Mouse (Mus musculus) limb, embryonic 14.5 days (tissue): ENCODE data around the gene Me3. TPM values are rescaled to one million over a fixed set of nuclear protein-coding genes. Genes with fewer than 3 reads are reported as not detected.

ENCODE experiments used
- ATAC-seq: fragments of 200-750 bp; cut with Nextera tagmentation; 2 replicates; pipeline ENCODE4 v1.8.0; 2017; ENCODE audit warnings: low read depth, moderate number of reproducible peaks, moderate TSS enrichment; ENCODE audit not compliant: low FRiP score
- DNase-seq: peaks from one replicate; pipeline ENCODE4 v3.0.0-alpha.2; 2015; ENCODE audit warnings: low spot score
- H3K27ac ChIP-seq: fragments of 300-500 bp; sonication (generic); replicated peaks from 2 replicates; pipeline ENCODE4 v1.5.1; 2014; ENCODE audit warnings: low read depth, mild to moderate bottlenecking, low read length, moderate library complexity, mixed read lengths
- H3K27me3 ChIP-seq: fragments of 300-500 bp; sonication (generic); 2 replicates; pipeline ENCODE4 v1.6.1; 2014; ENCODE audit warnings: low read length, mixed read lengths; ENCODE audit not compliant: control insufficient read depth, insufficient read depth
- H3K36me3 ChIP-seq: fragments of 300-500 bp; sonication (generic); 2 replicates; pipeline ENCODE4 v1.6.1; 2014; ENCODE audit warnings: mild to moderate bottlenecking, low read length, moderate library complexity, mixed read lengths; ENCODE audit not compliant: control insufficient read depth, insufficient read depth
- H3K4me1 ChIP-seq: fragments of 300-500 bp; sonication (generic); 2 replicates; pipeline ENCODE4 v1.6.1; 2014; ENCODE audit warnings: antibody characterized with exemption, low read length, mixed read lengths; ENCODE audit not compliant: control insufficient read depth, insufficient read depth
- H3K4me2 ChIP-seq: fragments of 300-500 bp; sonication (generic); replicated peaks from 2 replicates; pipeline ENCODE4 v1.6.1; 2014; ENCODE audit warnings: low read depth, mild to moderate bottlenecking, low read length, moderate library complexity; ENCODE audit not compliant: severe bottlenecking
- H3K4me3 ChIP-seq: fragments of 300-500 bp; sonication (generic); replicated peaks from 2 replicates; pipeline ENCODE4 v1.5.1; 2014; ENCODE audit warnings: low read length
- H3K9ac ChIP-seq: fragments of 300-500 bp; sonication (generic); 2 replicates; pipeline ENCODE4 v1.6.1; 2014; ENCODE audit warnings: mild to moderate bottlenecking, low read depth, low read length, moderate library complexity; ENCODE audit not compliant: severe bottlenecking
- H3K9me3 ChIP-seq: fragments of 300-500 bp; sonication (generic); 2 replicates; pipeline ENCODE4 v1.6.1; 2016; ENCODE audit warnings: low read length; ENCODE audit not compliant: control insufficient read depth
- POLR2A ChIP-seq: fragments of 200-500 bp; IDR thresholded peaks from 2 replicates; pipeline ENCODE4 v1.8.0; 2012; ENCODE audit warnings: inconsistent platforms, mild to moderate bottlenecking, moderate library complexity, borderline replicate concordance; ENCODE audit not compliant: insufficient read depth, insufficient read length; ENCODE audit errors: extremely low read depth
- WGBS: fragments of 180-500 bp; shearing (Covaris S2); extraction: QIAGEN DNeasy Blood & Tissue Kit; methylation state at CpG from one replicate; pipeline ENCODE4 v1.1.7; 2014; 5-methylcytosine and 5-hydroxymethylcytosine counted together
- polyA plus RNA-seq, 2 experiments: library from polyadenylated mRNA; depleted of rRNA in 1 of 2; stranded (reverse) in 1 of 2; unstranded in 1 of 2; fragments of >200 nt; fragmentation: Nextera tagmentation in 1 of 2; extraction: Ambion mirVana in 1 of 2; gene quantifications; 2 replicates each; pipeline versions ENCODE4 v1.2.1 to v1.2.3; 2012 to 2014

The Me3 gene
- polyA plus RNA-seq, 2 experiments, result 1.3 to 2.1 TPM

- Histone ChIP-seq H3K9me3 (no peaks in the 10 kb centered on the region), H3K27ac (peak overlapping the region; percentile 82), H3K4me3 (no peak overlapping the region), H3K4me2 (no peak overlapping the region; the same call in 1 of the 2 replicates), H3K4me1 (peaks cover 21% of the 10 kb centered on the region), H3K36me3 (no peaks in the 10 kb centered on the region), H3K27me3 (no peaks in the 10 kb centered on the region), H3K9ac (0 out of 2 replicates have a peak overlapping the region, but pooled peaks have one; percentile 16)
- ATAC-seq, result no peak
- DNase-seq, result no peak
- TF ChIP-seq POLR2A, result no peak
- WGBS, result 23% methylated on average over 9 of the region's 9 CpGs
These were observed 137.1 kb downstream of the Me3 start for GRCm38 (mm10) chr7:89769106-89769896.

- Histone ChIP-seq H3K4me1 (peaks cover 21% of the 10 kb centered on the region), H3K27me3 (no peaks in the 10 kb centered on the region), H3K9me3 (no peaks in the 10 kb centered on the region), H3K36me3 (no peaks in the 10 kb centered on the region), H3K9ac (no peak overlapping the region), H3K4me2 (no peak overlapping the region), H3K27ac (peak overlapping the region; percentile 82), H3K4me3 (no peak overlapping the region)
- WGBS, result 23% methylated on average over 6 of the region's 6 CpGs
- DNase-seq (no peak), ATAC-seq (peak; percentile 44)
- no peak for TF ChIP-seq POLR2A
These were observed 137.8 kb downstream of the Me3 start for GRCm38 (mm10) chr7:89770021-89770420.

- Histone ChIP-seq H3K36me3 (no peaks in the 10 kb centered on the region), H3K27ac (no peak overlapping the region), H3K9me3 (0 out of 2 replicates have a peak, but pooled peaks cover 3% of the 10 kb centered on the region), H3K4me1 (peaks cover 21% of the 10 kb centered on the region), H3K27me3 (no peaks in the 10 kb centered on the region), H3K4me3 (no peak overlapping the region), H3K4me2 (no peak overlapping the region), H3K9ac (no peak overlapping the region)
- WGBS, result 87% methylated on average over 5 of the region's 5 CpGs
- no peak for TF ChIP-seq POLR2A
- DNase-seq (no peak), ATAC-seq (no peak)
These were observed 140.7 kb downstream of the Me3 start for GRCm38 (mm10) chr7:89772906-89773305.

GRCm38 (mm10) chr7:89773352-89773921 lies 141.2 kb downstream of the Me3 start:
- no peaks in the 10 kb centered on the region for H3K27me3 ChIP-seq
- peaks cover 22% of the 10 kb centered on the region for H3K4me1 ChIP-seq
- no peaks in the 10 kb centered on the region for H3K36me3 ChIP-seq
- 0 out of 2 replicates have a peak, but pooled peaks cover 3% of the 10 kb centered on the region for H3K9me3 ChIP-seq
- no peak for DNase-seq
- ATAC-seq, result no peak
- no peak overlapping the region for H3K9ac ChIP-seq
- no peak overlapping the region for H3K4me3 ChIP-seq
- 0 out of 2 replicates have a peak overlapping the region, but pooled peaks have one; percentile 21 for H3K27ac ChIP-seq
- 72% methylated on average over 3 of the region's 3 CpGs for WGBS
- no peak overlapping the region for H3K4me2 ChIP-seq
- no peak for TF ChIP-seq POLR2A

GRCm38 (mm10) chr7:89773926-89774325 lies 141.7 kb downstream of the Me3 start:
- H3K27me3 ChIP-seq, result no peaks in the 10 kb centered on the region
- TF ChIP-seq POLR2A, result no peak
- H3K4me2 ChIP-seq, result no peak overlapping the region
- ATAC-seq (no peak), DNase-seq (no peak)
- WGBS, result 26% methylated on average over 2 of the region's 2 CpGs
- H3K4me1 ChIP-seq, result peaks cover 25% of the 10 kb centered on the region
- 0 out of 2 replicates have a peak, but pooled peaks cover 3% of the 10 kb centered on the region for H3K9me3 ChIP-seq
- H3K27ac ChIP-seq, result 0 out of 2 replicates have a peak overlapping the region, but pooled peaks have one; percentile 21
- no peak overlapping the region for H3K9ac ChIP-seq
- H3K36me3 ChIP-seq, result no peaks in the 10 kb centered on the region
- H3K4me3 ChIP-seq, result no peak overlapping the region
